Mouse (Mus musculus): ENCODE measurements around the gene Slc8b1. TPM values are rescaled to one million over a fixed set of nuclear protein-coding genes. Genes with fewer than 3 reads are reported as not detected.
A peak's percentile ranks its signal among the peaks of the same experiment; 100 is the strongest.

Gene Slc8b1
- 10 to 100 TPM in 2 of 4 experiments, 1 to 10 TPM in 2; 8.2 to 12.4 (median 10.0) TPM for total RNA-seq (2022)

GRCm38 (mm10) chr5:120510982-120511642, at the start of gene Slc8b1:
Gene Slc8b1 (plus strand): TSS chr5:120511168.
- DNase-seq (ENCODE audit: low spot score), result peak; percentile 97

- no peak for DNase-seq (ENCODE audit: low spot score)
Measured at GRCm38 (mm10) chr5:120461902-120462301, 49.1 kb upstream of the Slc8b1 start.

- no peak for DNase-seq (ENCODE audit: low spot score)
Measured at GRCm38 (mm10) chr5:120464321-120464720, 46.6 kb upstream of the Slc8b1 start.

- DNase-seq (ENCODE audit: low spot score), result no peak
Measured at GRCm38 (mm10) chr5:120465062-120465461, 45.9 kb upstream of the Slc8b1 start.

GRCm38 (mm10) chr5:120465860-120466259, 45.1 kb upstream of the Slc8b1 start:
- peak; percentile 54 for DNase-seq (ENCODE audit: low spot score)

- DNase-seq (ENCODE audit: low spot score), result peak; percentile 16
Measured at GRCm38 (mm10) chr5:120467026-120467425, 43.9 kb upstream of the Slc8b1 start.

- no peak for DNase-seq (ENCODE audit: low spot score)
Measured at GRCm38 (mm10) chr5:120468336-120468735, 42.6 kb upstream of the Slc8b1 start.

GRCm38 (mm10) chr5:120468830-120469229, 42.1 kb upstream of the Slc8b1 start:
- no peak for DNase-seq (ENCODE audit: low spot score)

- no peak for DNase-seq (ENCODE audit: low spot score)
Measured at GRCm38 (mm10) chr5:120471538-120471937, 39.4 kb upstream of the Slc8b1 start.

- no peak for DNase-seq (ENCODE audit: low spot score)
Measured at GRCm38 (mm10) chr5:120472770-120473169, 38.2 kb upstream of the Slc8b1 start, which contains the start of gene Sdsl. Gene Sdsl (minus strand): TSS chr5:120472810.

- no peak for DNase-seq (ENCODE audit: low spot score)
Measured at GRCm38 (mm10) chr5:120473361-120473760, 37.6 kb upstream of the Slc8b1 start.

- no peak for DNase-seq (ENCODE audit: low spot score)
Measured at GRCm38 (mm10) chr5:120475861-120476260, 35.1 kb upstream of the Slc8b1 start.

GRCm38 (mm10) chr5:120476296-120476695, 34.7 kb upstream of the Slc8b1 start, which contains the start of gene Sds:
Gene Sds (plus strand): TSS chr5:120476526.
- no peak for DNase-seq (ENCODE audit: low spot score)

GRCm38 (mm10) chr5:120477993-120478392, 33.0 kb upstream of the Slc8b1 start:
- no peak for DNase-seq (ENCODE audit: low spot score)

- DNase-seq (ENCODE audit: low spot score), result no peak
Measured at GRCm38 (mm10) chr5:120479538-120479937, 31.4 kb upstream of the Slc8b1 start.

- DNase-seq (ENCODE audit: low spot score), result no peak
Measured at GRCm38 (mm10) chr5:120481205-120481604, 29.8 kb upstream of the Slc8b1 start.

- DNase-seq (ENCODE audit: low spot score), result no peak
Measured at GRCm38 (mm10) chr5:120483399-120483798, 27.6 kb upstream of the Slc8b1 start.

- DNase-seq (ENCODE audit: low spot score), result no peak
Measured at GRCm38 (mm10) chr5:120487844-120488243, 23.1 kb upstream of the Slc8b1 start.

- peak; percentile 29 for DNase-seq (ENCODE audit: low spot score)
Measured at GRCm38 (mm10) chr5:120490679-120491192, 20.2 kb upstream of the Slc8b1 start.

- no peak for DNase-seq (ENCODE audit: low spot score)
Measured at GRCm38 (mm10) chr5:120492437-120492836, 18.5 kb upstream of the Slc8b1 start.

- DNase-seq (ENCODE audit: low spot score), result no peak
Measured at GRCm38 (mm10) chr5:120493440-120493839, 17.5 kb upstream of the Slc8b1 start.

GRCm38 (mm10) chr5:120493873-120494395, 17.0 kb upstream of the Slc8b1 start:
- DNase-seq (ENCODE audit: low spot score), result no peak

- DNase-seq (ENCODE audit: low spot score), result peak; percentile 43
Measured at GRCm38 (mm10) chr5:120495064-120495702, 15.8 kb upstream of the Slc8b1 start.

Data from heart, adult 8-10 months (tissue).